Mouse (Mus musculus): ENCODE measurements around the gene Atp10a. TPM values are rescaled to one million over a fixed set of nuclear protein-coding genes. Genes with fewer than 3 reads are reported as not detected.

Atp10a gene
- polyA plus RNA-seq, 2 experiments: 3.0 to 6.6 TPM

DNA sequence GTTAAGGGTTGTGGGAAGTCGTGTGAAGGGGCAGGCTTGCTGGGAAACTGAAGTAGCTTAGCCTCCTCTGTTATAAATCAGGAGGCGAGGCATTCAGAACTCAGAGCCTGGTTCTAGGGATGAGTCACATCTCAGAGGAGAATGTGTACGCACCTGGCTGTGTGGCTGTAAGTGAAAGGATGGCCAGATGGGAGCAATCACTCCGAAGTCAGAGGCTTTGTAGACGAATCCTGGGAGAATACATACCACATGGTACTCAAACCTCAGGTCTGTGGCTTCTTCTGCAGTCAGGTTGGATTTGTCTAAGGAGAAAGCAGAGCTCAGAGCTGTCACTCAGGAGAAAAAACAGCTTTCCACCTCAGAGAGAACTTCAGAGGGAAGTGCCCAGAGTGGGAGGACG lies 76.4 kb downstream of the Atp10a start:
- DNase-seq (ENCODE audit: low spot score): no peak

GRCm38 (mm10) chr7:58733490-58733901 lies 77.5 kb downstream of the Atp10a start:
- peak; percentile 56 for ATAC-seq (ENCODE audit: low FRiP score, low read depth)
- TF ChIP-seq POLR2A (IDR thresholded peaks at IDR 0.05; ENCODE audit: borderline replicate concordance, extremely low read depth, insufficient read depth, insufficient read length): no peak
- Histone ChIP-seq H3K27me3 (ENCODE audit: control insufficient read depth, insufficient read depth, low read length) (no peaks in the 10 kb centered on the region), H3K4me3 (replicated peaks; ENCODE audit: low read length) (no peak overlapping the region), H3K4me1 (ENCODE audit: control insufficient read depth, insufficient read depth, low read length) (peaks cover 3% of the 10 kb centered on the region; the same call in 1 of the 2 replicates), H3K27ac (replicated peaks; ENCODE audit: low read depth, low read length) (no peak overlapping the region), H3K4me2 (replicated peaks; ENCODE audit: low read depth, low read length, severe bottlenecking) (no peak overlapping the region), H3K9ac (ENCODE audit: low read depth, low read length, severe bottlenecking) (no peak overlapping the region), H3K9me3 (ENCODE audit: control insufficient read depth, low read length) (no peaks in the 10 kb centered on the region), H3K36me3 (ENCODE audit: control insufficient read depth, insufficient read depth, low read length) (no peaks in the 10 kb centered on the region)
- peak; percentile 38 for DNase-seq (ENCODE audit: low spot score)
- WGBS: 36% methylated on average over 6 of the region's 6 CpGs

More for the DNA sequence above, 76.4 kb downstream of the Atp10a start:
- WGBS: 32% methylated on average over 6 of the region's 6 CpGs
- no peak overlapping the region for H3K4me2 ChIP-seq (replicated peaks; ENCODE audit: low read depth, low read length, severe bottlenecking)
- no peak for ATAC-seq (ENCODE audit: low FRiP score, low read depth)
- no peak overlapping the region for H3K9ac ChIP-seq (ENCODE audit: low read depth, low read length, severe bottlenecking)
- H3K4me1 ChIP-seq (ENCODE audit: control insufficient read depth, insufficient read depth, low read length): peaks cover 3% of the 10 kb centered on the region; the same call in 1 of the 2 replicates
- H3K36me3 ChIP-seq (ENCODE audit: control insufficient read depth, insufficient read depth, low read length): no peaks in the 10 kb centered on the region
- H3K9me3 ChIP-seq (ENCODE audit: control insufficient read depth, low read length): no peaks in the 10 kb centered on the region
- H3K27ac ChIP-seq (replicated peaks; ENCODE audit: low read depth, low read length): no peak overlapping the region
- TF ChIP-seq POLR2A (IDR thresholded peaks at IDR 0.05; ENCODE audit: borderline replicate concordance, extremely low read depth, insufficient read depth, insufficient read length): no peak
- H3K27me3 ChIP-seq (ENCODE audit: control insufficient read depth, insufficient read depth, low read length): no peaks in the 10 kb centered on the region
- no peak overlapping the region for H3K4me3 ChIP-seq (replicated peaks; ENCODE audit: low read length)

DNA sequence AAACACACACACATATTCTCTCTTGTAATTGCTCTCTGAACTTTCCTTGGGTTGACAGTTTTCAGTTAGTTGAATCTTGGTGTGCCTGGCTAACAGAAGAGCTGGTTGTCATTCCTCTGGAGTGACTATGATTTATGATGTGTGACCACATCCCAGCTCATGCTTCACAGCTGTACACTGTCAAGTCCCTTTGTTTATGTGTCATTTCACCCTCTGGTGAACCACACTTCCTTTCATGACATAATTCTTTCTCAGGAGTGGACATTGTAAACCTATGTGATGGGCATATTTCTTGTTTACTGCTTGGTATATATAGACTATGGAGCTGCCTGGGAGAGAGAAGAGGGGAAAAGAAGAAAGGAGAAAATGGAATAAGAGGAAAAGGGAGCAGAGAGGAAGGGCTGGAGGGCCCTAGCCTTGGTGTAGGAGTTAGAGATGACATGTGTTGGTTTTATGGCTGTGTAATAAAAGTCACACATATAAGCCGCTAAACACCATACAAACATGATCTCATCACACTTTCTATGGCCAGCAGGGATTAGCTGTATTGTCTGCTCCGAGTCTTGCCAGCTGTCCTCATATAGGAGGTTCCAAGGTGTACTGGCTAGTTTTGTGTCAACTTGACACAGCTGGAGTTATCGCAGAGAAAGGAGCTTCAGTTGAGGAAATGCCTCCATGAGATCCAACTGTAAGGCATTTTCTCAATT lies 81.0 kb downstream of the Atp10a start:
- no peak for TF ChIP-seq POLR2A (IDR thresholded peaks at IDR 0.05; ENCODE audit: borderline replicate concordance, extremely low read depth, insufficient read depth, insufficient read length)
- ATAC-seq (ENCODE audit: low FRiP score, low read depth) (no peak), DNase-seq (ENCODE audit: low spot score) (no peak)
- Histone ChIP-seq H3K36me3 (ENCODE audit: control insufficient read depth, insufficient read depth, low read length) (no peaks in the 10 kb centered on the region), H3K4me1 (ENCODE audit: control insufficient read depth, insufficient read depth, low read length) (0 out of 2 replicates have a peak, but pooled peaks cover 3% of the 10 kb centered on the region), H3K9ac (ENCODE audit: low read depth, low read length, severe bottlenecking) (no peak overlapping the region), H3K4me3 (replicated peaks; ENCODE audit: low read length) (no peak overlapping the region), H3K9me3 (ENCODE audit: control insufficient read depth, low read length) (no peaks in the 10 kb centered on the region), H3K4me2 (replicated peaks; ENCODE audit: low read depth, low read length, severe bottlenecking) (no peak overlapping the region), H3K27ac (replicated peaks; ENCODE audit: low read depth, low read length) (no peak overlapping the region), H3K27me3 (ENCODE audit: control insufficient read depth, insufficient read depth, low read length) (no peaks in the 10 kb centered on the region)
- 49% methylated on average over 3 of the region's 3 CpGs for WGBS

GRCm38 (mm10) chr7:58740196-58740595 lies 84.2 kb downstream of the Atp10a start:
- H3K9ac ChIP-seq (ENCODE audit: low read depth, low read length, severe bottlenecking): no peak overlapping the region
- H3K27ac ChIP-seq (replicated peaks; ENCODE audit: low read depth, low read length): no peak overlapping the region
- DNase-seq (ENCODE audit: low spot score) (no peak), ATAC-seq (ENCODE audit: low FRiP score, low read depth) (no peak)
- TF ChIP-seq POLR2A (IDR thresholded peaks at IDR 0.05; ENCODE audit: borderline replicate concordance, extremely low read depth, insufficient read depth, insufficient read length): no peak
- H3K36me3 ChIP-seq (ENCODE audit: control insufficient read depth, insufficient read depth, low read length): no peaks in the 10 kb centered on the region
- H3K4me3 ChIP-seq (replicated peaks; ENCODE audit: low read length): no peak overlapping the region
- no peak overlapping the region for H3K4me2 ChIP-seq (replicated peaks; ENCODE audit: low read depth, low read length, severe bottlenecking)
- H3K4me1 ChIP-seq (ENCODE audit: control insufficient read depth, insufficient read depth, low read length): no peaks in the 10 kb centered on the region
- H3K9me3 ChIP-seq (ENCODE audit: control insufficient read depth, low read length): no peaks in the 10 kb centered on the region
- 88% methylated on average over 13 of the region's 13 CpGs for WGBS
- H3K27me3 ChIP-seq (ENCODE audit: control insufficient read depth, insufficient read depth, low read length): no peaks in the 10 kb centered on the region

DNA sequence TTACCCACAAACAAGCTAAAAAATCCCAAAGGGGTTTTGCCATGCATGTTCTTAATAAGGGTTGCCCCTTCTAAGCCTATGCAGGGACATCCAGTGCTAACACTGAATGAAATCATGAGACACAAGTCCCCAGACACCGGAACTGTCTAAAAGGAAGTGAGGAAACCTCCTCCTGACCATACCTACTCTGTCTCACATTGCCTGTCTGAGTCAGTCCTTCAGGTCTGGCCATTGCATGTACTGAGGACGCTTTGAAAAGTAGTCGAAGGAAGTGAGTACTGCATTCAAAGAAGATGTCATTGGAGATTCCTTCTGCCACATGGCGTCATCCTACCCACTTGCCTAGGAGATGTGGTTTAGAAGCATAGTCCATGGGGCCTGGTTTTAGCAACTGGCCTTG lies 84.9 kb downstream of the Atp10a start:
- no peaks in the 10 kb centered on the region for H3K4me1 ChIP-seq (ENCODE audit: control insufficient read depth, insufficient read depth, low read length)
- TF ChIP-seq POLR2A (IDR thresholded peaks at IDR 0.05; ENCODE audit: borderline replicate concordance, extremely low read depth, insufficient read depth, insufficient read length): no peak
- DNase-seq (ENCODE audit: low spot score) (no peak), ATAC-seq (ENCODE audit: low FRiP score, low read depth) (no peak)
- no peaks in the 10 kb centered on the region for H3K9me3 ChIP-seq (ENCODE audit: control insufficient read depth, low read length)
- no peak overlapping the region for H3K4me2 ChIP-seq (replicated peaks; ENCODE audit: low read depth, low read length, severe bottlenecking)
- H3K4me3 ChIP-seq (replicated peaks; ENCODE audit: low read length): no peak overlapping the region
- H3K27ac ChIP-seq (replicated peaks; ENCODE audit: low read depth, low read length): no peak overlapping the region
- H3K36me3 ChIP-seq (ENCODE audit: control insufficient read depth, insufficient read depth, low read length): no peaks in the 10 kb centered on the region
- H3K27me3 ChIP-seq (ENCODE audit: control insufficient read depth, insufficient read depth, low read length): no peaks in the 10 kb centered on the region
- WGBS: 87% methylated on average over 4 of the region's 4 CpGs
- H3K9ac ChIP-seq (ENCODE audit: low read depth, low read length, severe bottlenecking): no peak overlapping the region

All from limb, embryonic 14.5 days (tissue).